Mouse (Mus musculus): ENCODE measurements around the gene Cotl1.

GRCm38 (mm10) chr8:119765311-119765710, 75.0 kb downstream of the Cotl1 start:
- TF ChIP-seq CTCF (IDR thresholded peaks at IDR 0.05; ENCODE audit: borderline replicate concordance, insufficient read depth, low read depth, low read length) (no peak), POLR2A (IDR thresholded peaks at IDR 0.05; ENCODE audit: borderline replicate concordance, insufficient read depth, low read length) (no peak)

Data from cerebellum, adult 2 months (tissue).